Mouse (Mus musculus) left cerebral cortex, postnatal 10 days (tissue): ENCODE measurements around the gene Rnf19b. TPM values are rescaled to one million over a fixed set of nuclear protein-coding genes. Genes with fewer than 3 reads are reported as not detected.

ENCODE experiments used
- DNase-seq, 2 experiments: peaks; one replicate each; pipeline ENCODE4 v3.0.0; 2021 to 2022; ENCODE audit warnings: low spot score in 2 of 2, mixed read lengths in 1 of 2; ENCODE audit errors: extremely low spot score in 1 of 2
- intact Hi-C: fragments of 180-260 bp; cut with DNase I; formaldehyde crosslinking; loops from one replicate; pipeline ENCODE4 v1.15.1; 2025
- total RNA-seq, 2 experiments: library from RNA; stranded (reverse); gene quantifications; 2 replicates each; pipeline ENCODE4 v1.2.3; 2021

The Rnf19b gene
- total RNA-seq, 2 experiments from 2014 or later, result 71.6 to 85.4 TPM

DNA sequence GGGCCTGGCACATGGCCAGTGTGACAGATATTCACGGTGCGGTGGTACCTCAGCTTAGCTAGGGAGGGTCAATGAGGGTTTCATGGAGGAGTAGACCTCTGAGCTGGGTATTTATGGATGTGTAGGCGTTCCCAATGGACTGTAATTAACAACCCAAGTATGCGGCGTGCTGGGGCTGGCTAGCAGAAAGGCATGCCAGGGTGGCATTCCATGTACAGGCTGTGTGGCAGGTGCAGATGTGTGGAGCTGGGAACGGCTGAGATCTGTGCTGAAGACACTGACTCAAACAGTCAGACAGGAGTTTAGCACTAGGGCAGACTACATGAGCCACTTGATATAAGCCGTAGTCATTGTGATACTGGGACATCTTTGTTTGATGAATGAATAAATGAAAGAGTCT lies 50.6 kb downstream of the Rnf19b start:
- no peak for DNase-seq
- intact Hi-C loops, result no loop called here

DNA sequence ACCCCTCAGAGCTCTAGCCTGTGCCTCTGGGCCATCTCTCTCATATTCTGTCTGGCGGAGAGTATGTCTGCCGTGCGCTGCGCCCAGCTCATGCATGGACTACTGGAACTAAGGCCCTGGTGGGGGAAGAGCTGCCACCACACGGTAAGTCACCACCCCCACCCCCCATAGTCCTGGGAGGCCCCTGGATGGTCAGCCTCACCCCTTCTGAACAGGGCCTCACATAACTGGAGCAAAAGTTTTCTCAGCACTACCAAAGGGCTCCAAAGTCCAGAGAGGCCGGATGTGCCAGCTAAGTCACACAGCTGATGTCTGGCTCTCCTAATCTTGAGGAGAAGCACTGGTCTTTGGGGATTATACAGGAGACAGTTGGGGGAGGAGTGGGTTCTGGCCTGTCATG lies 52.7 kb downstream of the Rnf19b start:
- intact Hi-C loops, result no loop called here

DNA sequence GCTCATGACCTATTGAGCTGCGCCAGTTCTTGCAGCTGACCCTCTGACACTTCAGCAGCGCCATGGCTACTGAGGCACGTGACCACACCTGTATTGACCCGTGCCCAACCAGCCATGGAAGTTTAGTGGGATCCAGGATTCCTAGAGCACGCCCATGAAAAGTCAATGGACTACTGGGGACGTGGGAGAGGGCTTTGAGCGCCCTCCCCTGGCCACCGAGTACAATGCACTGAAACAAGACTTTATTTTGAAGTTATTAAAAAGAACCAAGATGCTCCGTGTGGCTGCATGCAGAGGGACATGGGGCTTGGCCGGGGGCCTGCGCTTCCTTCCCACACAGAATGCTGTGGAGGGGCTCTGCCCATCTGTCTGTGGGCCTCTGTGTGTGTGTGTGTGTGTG lies 53.3 kb downstream of the Rnf19b start:
- intact Hi-C loops, result no loop called here
- no peak for DNase-seq

More for the DNA sequence above, 52.7 kb downstream of the Rnf19b start:
- no peak for DNase-seq

DNA sequence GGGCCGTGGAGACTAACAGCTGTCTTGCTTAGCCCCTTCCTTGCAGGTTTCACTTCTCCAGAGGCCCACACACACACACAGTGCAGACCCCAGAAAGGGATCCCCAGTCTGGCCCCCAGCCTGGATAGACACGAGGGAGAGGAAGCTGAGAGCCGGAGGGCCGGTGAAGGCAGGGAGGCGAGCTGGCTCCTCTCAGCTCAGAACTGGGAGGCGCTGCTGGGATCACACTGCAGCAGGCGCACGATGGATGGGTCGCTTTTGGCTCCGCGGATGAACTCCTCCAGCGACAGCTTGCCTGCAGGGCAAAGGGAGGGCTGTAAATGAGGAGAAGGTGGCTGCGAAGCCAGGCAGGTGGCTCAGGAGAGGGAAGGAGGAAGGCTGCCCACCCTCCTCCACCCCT lies 54.2 kb downstream of the Rnf19b start:
- intact Hi-C loops, result no loop called here
- DNase-seq, result no peak

DNA sequence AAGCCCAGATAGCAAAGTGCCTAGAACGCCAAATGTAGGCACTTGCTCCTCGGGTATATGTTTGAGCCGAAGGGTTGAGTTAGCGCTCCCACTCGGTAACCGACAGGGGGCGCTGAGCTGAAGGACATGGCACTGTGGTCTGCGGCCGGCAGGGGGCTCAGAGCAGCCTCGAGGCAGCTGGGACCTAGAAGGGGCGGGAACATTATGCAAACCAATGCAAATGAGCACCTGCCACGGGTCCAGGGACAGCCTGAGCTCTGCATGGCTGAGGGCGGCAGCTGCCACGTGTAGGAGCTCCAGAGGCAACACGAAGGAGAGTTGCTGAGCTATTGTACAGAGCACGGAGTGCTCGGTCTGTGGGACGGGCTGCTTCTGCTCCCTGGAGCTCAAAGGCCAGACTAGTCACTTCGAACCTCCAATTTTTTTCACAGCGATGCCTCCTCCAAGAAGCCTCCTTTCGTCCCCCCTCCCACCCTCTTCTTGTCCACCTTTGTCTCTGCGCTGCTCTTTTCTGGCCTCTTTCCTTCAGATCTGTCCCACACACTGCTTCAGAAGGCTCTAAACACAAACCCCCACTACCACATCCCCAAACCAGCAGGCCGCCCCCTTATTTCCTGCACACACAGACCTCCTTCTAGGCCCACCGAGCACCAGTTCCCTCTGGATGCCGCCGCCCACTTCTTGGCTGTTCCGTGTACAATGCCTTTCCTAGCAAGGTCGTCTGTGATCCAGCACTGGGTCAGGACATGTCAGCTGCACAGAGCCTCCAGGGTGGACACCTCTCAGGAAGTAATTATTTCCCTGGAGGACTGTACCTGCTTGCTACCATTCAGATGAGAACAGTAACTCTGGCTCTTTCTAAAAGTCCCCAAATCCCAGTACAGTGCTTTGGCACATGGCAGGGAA lies 55.3 kb downstream of the Rnf19b start:
- intact Hi-C loops, result no loop called here
- peak; percentile 78 to 90 for DNase-seq

DNA sequence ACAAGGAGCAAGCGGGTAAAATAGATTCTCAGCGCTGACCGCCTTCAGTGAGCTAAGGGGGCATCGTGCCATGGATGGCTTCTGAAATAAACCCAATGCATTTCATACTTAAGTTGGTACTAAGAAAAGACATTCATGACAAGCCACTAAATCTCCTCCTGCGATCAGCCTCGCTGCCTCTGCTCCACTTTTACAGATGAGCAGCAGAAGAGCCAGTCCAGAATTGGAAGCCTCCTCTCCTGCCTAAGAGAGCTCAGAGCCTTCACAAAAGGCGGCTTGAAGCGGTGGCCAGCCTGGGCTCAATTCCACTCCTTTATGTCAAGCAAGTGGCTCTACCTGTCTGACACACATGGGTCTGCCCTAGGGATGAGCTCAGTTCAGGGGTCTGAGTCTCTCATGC lies 58.6 kb downstream of the Rnf19b start:
- intact Hi-C loops, result no loop called here

DNA sequence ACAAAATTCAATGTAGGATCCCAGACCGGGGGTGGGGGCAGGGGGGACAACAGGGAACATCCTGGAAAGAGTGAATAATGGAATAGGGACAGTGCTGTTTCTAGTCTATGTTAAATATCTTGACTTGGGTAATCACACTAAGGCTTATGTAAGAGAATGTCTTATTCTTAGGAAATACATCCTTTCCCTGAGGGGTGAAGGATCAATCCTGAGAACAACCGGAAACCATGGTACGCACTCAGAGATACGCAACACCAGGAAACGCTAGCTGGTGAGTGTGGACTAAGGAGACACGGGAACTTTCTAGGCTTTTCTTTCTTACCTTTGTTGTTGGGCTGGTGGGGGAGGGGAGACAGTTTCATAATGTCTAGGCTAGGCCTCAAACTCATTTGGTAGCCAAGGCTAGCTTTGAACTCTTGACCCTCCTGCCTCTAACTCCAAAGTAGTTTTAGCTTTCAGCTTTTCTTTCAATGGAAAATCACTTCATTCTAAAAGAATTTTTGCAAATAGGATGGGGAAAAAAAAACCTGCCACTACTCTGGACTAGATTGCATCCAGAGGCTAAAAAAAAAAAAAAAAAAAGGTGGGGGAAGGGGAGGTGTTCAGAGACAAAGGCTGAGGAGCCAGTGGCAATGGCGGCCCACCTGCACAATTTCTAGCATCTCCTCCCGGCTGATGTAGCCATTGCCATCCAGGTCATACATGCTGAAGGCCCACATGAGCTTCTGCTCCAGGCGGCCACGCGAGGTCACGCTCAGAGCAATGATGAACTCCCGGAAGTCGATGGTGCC lies 59.8 kb downstream of the Rnf19b start:
- intact Hi-C loops, result no loop called here
- no peak for DNase-seq

More for the DNA sequence above, 58.6 kb downstream of the Rnf19b start:
- DNase-seq, result no peak

DNA sequence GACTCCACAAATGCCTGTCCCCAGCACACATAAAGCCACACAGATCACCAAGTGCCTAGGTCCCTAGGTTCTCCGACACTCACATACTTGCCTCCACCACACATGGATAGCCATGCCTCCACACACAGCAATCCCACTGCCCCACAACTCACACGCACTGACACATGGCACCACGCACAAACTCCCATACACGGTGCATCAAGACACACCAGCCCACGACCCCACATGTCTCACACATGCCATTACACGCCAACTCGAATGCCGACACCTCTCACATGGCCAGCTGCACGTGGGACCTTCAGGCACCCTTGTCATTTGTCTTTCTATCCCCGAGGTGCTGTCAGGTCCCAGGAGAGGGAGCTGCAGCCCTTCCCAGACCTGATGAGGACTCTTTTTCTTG lies 61.6 kb downstream of the Rnf19b start:
- intact Hi-C loops, result no loop called here
- no peak for DNase-seq

DNA sequence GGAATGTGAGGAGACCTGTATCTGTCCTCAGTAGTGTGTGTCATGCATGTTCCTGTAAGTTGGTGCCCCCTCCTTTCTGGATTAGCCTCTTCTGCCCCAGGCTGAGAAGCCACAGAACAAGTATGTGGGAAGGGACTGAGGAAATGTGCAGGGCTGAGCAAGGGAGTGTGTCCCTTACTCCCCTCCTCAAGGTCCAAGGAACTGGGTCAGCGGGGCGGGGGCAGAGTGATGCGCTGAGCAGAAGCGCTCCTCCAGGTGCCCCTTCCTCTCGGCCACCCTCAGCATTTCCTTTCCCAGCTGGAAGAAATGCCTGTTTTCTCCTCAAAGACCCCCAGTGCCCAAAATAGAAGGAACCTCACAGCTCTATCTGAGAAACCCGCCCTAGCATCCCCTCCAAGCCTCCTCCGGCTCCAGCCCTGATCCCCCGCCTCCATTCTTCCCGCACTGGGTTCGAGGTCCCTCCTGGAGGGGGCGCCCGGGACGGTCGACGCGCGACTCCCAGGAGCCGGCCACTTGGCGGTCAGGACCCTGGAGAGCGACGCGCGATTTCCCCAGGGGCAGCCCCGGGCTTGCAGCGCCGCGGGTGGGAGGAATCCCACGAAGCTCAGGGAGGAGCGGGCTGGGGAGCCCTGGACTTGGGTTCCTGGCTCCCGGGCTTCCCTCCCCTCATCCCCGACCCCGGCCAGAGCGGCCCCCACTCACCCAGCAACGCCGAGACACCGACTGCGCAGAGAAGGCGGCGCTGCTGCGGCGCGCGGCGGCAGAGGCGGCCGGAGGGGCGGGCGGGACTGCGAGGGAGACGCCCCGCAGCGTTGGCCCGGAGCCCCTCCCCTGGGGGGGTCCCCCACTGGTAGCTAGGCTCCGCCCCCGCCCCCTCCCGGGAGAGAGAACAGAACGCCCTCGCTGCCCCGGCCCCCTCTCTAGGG lies 62.7 kb downstream of the Rnf19b start:
- intact Hi-C loops, result no loop called here
- DNase-seq, result peak; percentile 58 to 84

DNA sequence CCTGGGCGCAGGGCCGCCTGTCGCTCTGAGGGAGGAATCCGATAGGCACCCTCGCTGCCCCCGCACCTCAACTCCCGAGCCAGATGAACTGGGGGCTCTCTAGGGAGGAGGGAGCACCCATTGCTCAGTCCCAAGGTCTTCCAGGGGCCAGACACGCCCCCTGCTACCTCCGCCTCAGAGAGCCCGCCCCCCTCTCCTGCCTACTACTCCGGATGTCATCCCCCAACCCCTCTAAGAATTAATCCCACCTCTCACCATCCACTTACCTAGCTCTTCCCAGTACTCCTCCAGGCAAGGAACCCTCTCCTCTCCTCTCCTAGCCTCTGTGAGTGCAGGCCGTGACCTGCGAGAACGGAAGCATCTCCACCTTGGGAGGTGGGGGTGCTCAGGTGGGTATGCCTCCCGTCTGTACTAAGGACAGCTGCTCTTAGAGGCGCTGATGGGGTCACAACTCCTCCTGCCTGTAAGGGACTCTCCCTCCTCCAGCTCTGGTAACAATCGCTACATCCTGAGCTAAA lies 63.6 kb downstream of the Rnf19b start, which contains the start of gene Hpca:
Hpca (minus strand) TSS at position 468 of the 518 bp plus-strand sequence.
- no peak for DNase-seq
- intact Hi-C loops, result no loop called here

DNA sequence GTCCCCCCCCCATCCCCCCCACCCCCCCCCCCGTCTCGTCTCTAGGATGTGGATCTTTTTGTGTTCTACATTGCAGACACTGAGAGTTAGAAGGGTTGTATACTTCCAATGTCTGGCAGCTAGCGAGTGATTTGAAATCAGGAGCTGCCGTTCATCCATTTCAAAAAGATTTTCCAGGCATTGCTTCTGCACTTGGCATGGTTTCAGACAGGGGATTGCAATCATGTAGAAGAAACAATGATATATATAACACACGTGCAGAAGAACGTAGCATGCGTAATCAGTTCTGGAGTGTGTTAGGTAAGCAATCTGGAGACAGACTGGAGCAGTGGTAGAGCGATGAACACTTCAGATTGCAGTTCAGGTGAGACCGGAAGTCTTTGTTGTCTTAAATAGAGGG lies 64.0 kb downstream of the Rnf19b start:
- DNase-seq, result no peak
- intact Hi-C loops, result no loop called here

DNA sequence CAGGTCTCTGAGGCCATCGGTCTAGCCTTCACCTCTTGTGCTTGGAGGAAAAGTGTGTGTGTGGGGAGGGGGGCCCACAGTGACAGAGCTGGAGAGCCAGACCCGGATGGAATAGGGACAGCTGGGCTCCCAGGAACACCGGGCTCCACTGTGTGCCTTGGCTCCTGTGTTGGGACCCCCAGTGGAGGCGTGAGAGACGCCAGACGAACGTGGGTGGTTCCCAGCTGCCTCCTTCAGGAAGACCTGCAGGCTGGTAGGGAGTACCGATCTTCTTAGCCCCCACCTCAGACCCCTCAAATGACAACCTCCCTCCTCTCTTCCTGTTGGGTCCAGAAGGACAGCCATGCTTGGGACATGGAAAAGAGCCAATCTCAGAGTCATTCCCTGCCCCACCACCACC lies 64.6 kb downstream of the Rnf19b start:
- no peak for DNase-seq
- intact Hi-C loops, result no loop called here

DNA sequence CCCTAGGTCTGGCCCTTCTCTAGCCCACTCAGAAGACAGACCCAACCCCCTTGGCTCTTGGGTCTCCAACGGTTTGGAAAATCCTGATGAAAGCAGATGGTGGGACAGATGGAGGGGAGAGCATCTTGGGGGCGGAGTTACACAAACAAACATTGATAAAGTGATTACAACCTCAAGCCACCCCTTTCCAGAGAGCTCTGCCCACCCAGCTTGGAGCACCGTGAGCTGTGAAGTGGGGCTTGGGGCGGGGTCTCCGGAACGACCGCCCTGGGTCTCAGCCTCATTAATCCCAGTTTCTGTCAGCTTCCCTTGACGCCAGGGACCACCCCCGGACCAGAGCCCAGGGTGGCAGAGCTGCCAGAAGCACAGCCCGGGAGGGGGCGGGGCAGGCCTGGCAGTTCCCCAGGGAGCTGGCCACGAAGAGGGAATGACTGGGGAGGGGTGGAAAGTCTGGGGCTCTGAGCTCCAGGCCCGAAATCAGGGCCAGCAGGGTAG lies 66.6 kb downstream of the Rnf19b start:
- DNase-seq, result peak; percentile 68 to 86
- intact Hi-C loops, result no loop called here

DNA sequence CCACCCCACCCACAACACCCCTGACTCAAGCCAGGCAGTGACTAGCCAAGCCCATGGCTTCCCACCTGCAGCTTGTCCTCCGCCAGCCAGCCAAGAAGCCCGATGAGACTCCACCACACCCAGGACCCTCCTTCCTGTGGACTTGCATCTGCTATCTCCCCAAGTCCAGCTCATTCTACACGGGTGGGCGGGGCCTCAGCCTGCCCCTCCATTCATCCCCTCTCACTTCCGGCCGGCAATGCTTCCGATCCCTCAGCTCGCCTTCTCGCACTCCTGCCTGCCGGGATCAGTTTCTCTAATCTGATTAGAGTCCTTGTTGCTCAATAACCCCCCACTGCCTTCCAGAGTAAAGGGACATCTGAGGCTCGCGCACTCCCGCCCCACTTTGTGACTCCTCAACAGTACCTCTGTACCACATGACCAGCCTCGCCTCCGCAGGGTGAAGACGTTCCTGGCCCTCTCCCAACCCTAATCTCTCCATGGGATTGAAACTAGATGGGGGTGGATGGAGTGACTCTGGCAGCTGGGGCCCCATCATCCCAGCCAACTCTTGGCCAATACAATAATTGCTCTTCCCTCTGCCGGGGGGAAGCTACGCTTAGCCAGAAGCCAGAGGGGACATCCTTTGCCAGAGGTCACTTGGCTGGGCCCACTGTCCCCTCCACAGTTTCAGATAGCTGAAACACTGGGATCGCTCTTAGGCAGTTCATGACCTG lies 67.8 kb downstream of the Rnf19b start:
- DNase-seq, result no peak
- intact Hi-C loops, result no loop called here

DNA sequence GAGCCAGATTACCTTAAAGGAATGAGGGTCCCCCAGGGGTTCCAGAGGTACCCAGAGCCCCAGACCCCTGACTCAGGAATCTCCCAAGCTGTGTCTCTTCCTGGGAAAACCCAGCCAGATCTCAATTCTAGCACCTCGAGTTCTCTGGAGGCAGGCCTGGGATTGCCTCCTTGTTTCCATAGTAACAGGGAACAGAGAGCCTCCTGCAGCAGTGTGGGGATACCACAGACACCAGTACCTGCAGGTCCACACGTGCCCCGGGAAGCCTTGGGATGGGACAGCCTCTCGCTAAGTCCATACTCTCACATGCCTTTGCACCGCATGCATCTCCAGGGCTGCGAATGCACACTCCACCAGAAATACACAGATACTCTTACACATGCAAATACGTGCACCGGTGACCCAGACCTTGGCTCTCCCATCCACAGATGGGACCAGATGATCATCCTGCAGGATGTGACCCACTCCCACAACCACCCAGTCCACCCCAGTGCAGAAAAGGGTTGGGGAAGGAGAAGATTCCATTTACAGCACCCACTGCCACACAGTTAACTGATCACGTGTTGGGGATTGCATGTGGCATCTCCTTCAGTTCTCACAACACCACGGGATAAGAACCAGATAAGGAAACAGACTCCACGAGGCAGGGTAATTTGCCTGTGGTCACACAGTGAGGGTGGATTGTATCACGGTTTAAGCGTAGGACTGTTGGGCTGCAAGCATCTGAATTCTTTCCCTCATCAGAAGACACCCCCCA lies 70.7 kb downstream of the Rnf19b start:
- peak in 1 of 2 experiments; percentile 61 for DNase-seq
- intact Hi-C loops, result no loop called here

DNA sequence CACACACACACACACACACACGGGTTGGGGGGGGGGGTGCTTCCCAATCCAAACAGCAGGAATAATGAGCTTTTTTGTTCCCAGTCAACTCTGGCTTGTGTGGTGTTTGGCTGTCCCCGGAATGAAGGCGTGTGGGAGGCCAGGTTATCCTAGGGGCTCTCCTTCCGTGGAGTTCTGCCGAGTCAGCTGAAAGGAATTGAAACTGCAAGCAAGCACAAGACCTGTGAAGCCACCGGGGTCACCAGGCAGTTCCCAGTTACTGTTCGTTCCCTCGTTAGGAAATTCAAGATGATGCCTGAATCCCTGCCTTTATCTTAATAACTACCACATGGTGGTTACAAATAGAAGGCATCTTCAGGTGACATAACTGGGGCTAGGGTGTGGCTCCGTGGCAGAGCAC lies 71.3 kb downstream of the Rnf19b start:
- DNase-seq, result no peak
- intact Hi-C loops, result no loop called here

DNA sequence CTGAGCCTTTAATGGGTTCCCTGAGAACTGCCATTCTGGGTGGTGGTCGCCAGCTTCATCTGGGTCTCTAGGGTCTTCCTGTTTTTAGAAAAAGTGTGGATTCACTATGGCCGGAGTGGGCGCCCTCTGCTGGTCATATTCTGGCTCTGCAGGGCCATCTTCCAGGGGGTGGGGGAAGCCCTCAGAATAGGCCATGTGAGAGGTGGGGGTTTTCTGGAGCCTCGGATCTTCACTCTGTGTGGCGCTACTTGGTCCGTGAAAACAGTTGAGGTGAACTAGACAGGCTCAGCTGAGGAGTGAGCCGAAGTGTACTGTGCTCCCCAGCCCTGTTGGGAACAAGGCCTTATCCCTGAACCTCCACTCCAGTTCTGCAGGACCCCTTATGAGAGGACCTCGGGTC lies 72.1 kb downstream of the Rnf19b start:
- no peak for DNase-seq

More for the DNA sequence above, 72.1 kb downstream of the Rnf19b start:
- intact Hi-C loops, result no loop called here
